Mouse (Mus musculus): ENCODE measurements around the gene Nin. TPM values are rescaled to one million over a fixed set of nuclear protein-coding genes. Genes with fewer than 3 reads are reported as not detected.
A peak's percentile ranks its signal among the peaks of the same experiment; 100 is the strongest.

Gene Nin
- polyA plus RNA-seq, 1 experiment from 2014 or later = 2.2 TPM

DNA sequence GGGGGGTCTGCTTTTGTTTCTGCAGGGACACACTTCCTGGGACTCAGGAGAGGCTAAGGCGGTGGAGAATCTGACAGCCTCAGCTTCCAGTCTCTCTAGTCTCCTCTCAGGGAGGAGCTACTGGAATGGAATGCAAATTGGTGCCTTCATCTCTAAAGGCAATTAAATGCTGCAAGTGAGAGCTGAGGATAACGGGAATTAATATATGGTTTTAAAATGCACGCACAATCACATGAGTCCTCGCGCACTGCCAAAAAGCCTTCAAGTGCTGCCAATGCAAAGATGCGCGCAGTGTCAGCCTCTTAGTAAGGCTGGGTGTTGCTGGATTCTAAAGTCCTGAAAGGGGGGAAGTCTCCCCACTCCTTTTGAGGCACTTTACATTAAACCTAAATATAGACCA, 42.6 kb downstream of the Nin start:
- Histone ChIP-seq H3K9me3 (ENCODE audit: control insufficient read depth) (no peaks in the 10 kb centered on the region), H3K36me3 (ENCODE audit: control insufficient read depth, insufficient read depth) (no peaks in the 10 kb centered on the region), H3K4me1 (replicated peaks; ENCODE audit: control insufficient read depth, insufficient read depth, low read length) (no peaks in the 10 kb centered on the region), H3K4me3 (ENCODE audit: low read depth, low read length) (no peak overlapping the region), H3K4me2 (replicated peaks; ENCODE audit: low read depth) (no peak overlapping the region), H3K9ac (ENCODE audit: low read depth, low read length) (no peak overlapping the region), H3K27me3 (replicated peaks; ENCODE audit: control insufficient read depth, insufficient read depth, low read length) (no peaks in the 10 kb centered on the region), H3K27ac (ENCODE audit: low read depth, low read length) (no peak overlapping the region)
- TF ChIP-seq CTCF (IDR thresholded peaks at IDR 0.05; ENCODE audit: low read depth) = no peak
- ATAC-seq = no peak
- WGBS = 76% methylated on average over 7 of the region's 7 CpGs

DNA sequence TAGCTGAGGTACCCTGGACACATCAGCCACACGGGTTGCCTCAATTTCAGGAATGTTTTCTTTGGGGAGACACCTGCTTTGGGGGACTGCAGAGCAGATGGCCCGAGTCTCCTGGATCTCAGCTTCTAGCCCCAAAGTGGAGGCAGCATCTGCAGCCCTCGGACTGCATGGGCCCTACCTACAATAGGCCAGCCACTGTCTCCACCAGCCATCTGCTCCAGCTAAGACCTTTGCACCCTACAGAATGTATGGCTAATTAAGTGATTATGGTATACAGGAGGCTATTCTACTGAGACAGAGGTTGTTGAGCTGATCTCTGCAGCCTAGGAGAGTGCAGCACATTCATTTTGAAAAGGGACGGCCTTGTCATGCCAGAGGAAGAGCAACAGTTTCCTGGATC, 43.2 kb downstream of the Nin start:
- no peak overlapping the region for H3K27ac ChIP-seq (ENCODE audit: low read depth, low read length)
- H3K9ac ChIP-seq (ENCODE audit: low read depth, low read length) = no peak overlapping the region
- H3K27me3 ChIP-seq (replicated peaks; ENCODE audit: control insufficient read depth, insufficient read depth, low read length) = no peaks in the 10 kb centered on the region
- H3K4me1 ChIP-seq (replicated peaks; ENCODE audit: control insufficient read depth, insufficient read depth, low read length) = no peaks in the 10 kb centered on the region
- no peak overlapping the region for H3K4me2 ChIP-seq (replicated peaks; ENCODE audit: low read depth)
- H3K36me3 ChIP-seq (ENCODE audit: control insufficient read depth, insufficient read depth) = no peaks in the 10 kb centered on the region
- 36% methylated on average over 4 of the region's 4 CpGs for WGBS
- no peak for TF ChIP-seq CTCF (IDR thresholded peaks at IDR 0.05; ENCODE audit: low read depth)
- no peak overlapping the region for H3K4me3 ChIP-seq (ENCODE audit: low read depth, low read length)
- ATAC-seq = peak; percentile 60; the same call in 1 of the 2 replicates
- H3K9me3 ChIP-seq (ENCODE audit: control insufficient read depth) = no peaks in the 10 kb centered on the region

DNA sequence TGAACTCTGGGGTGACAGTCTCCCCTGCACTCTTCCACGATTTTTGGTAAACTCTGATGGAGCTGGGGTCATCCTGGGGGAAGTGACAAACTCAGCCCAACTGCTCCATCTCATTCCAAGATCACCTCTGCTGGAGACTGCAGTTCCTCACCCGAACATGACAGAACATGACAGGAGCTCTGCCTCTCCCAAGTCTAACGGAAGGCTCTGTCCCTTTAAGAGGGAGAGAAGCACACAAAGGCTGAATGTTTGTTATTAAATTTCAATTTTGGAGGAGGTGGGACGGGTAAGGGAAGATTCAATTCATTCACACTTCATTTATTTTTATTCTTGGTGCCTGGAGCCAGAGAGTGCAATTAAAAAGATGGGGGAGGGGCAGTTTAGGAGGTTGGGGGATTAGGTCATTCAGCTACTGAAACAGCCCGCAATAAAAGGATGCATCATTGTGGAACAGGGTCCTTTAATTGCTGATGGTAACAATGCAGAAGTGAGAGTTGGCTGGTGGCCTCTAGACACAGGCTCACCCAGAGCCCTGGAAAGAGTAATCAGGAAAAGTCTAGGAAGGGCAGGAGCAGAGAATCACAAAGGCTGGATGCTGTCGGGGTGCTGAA, 44.8 kb downstream of the Nin start:
- no peaks in the 10 kb centered on the region for H3K4me1 ChIP-seq (replicated peaks; ENCODE audit: control insufficient read depth, insufficient read depth, low read length)
- no peaks in the 10 kb centered on the region for H3K36me3 ChIP-seq (ENCODE audit: control insufficient read depth, insufficient read depth)
- ATAC-seq = no peak
- H3K9me3 ChIP-seq (ENCODE audit: control insufficient read depth) = no peaks in the 10 kb centered on the region
- 50% methylated on average over 6 of the region's 6 CpGs for WGBS
- H3K27me3 ChIP-seq (replicated peaks; ENCODE audit: control insufficient read depth, insufficient read depth, low read length) = no peaks in the 10 kb centered on the region
- TF ChIP-seq CTCF (IDR thresholded peaks at IDR 0.05; ENCODE audit: low read depth) = no peak
- H3K4me3 ChIP-seq (ENCODE audit: low read depth, low read length) = no peak overlapping the region
- no peak overlapping the region for H3K27ac ChIP-seq (ENCODE audit: low read depth, low read length)
- H3K9ac ChIP-seq (ENCODE audit: low read depth, low read length) = no peak overlapping the region
- H3K4me2 ChIP-seq (replicated peaks; ENCODE audit: low read depth) = no peak overlapping the region

DNA sequence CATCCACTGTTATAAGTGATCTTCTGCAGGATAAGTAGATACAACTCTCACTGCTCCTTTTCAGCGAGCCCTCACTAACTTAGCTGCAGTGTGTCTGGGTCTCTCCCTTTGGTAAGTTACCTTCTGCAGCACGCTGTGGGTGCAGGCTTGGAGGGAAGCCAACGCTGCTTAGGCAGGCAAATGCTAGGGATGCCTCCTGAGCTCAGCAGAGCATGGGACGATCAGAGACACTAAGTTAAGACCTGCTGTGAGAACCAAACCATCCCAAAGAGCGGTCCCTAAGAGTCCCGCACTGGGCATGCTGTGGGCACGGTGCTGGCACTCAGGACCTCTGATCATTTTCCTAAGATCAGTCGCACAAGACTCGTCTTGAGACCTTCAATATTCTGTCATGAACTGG, 45.7 kb downstream of the Nin start:
- Histone ChIP-seq H3K9ac (ENCODE audit: low read depth, low read length) (no peak overlapping the region), H3K27me3 (replicated peaks; ENCODE audit: control insufficient read depth, insufficient read depth, low read length) (no peaks in the 10 kb centered on the region), H3K27ac (ENCODE audit: low read depth, low read length) (no peak overlapping the region), H3K36me3 (ENCODE audit: control insufficient read depth, insufficient read depth) (no peaks in the 10 kb centered on the region), H3K4me3 (ENCODE audit: low read depth, low read length) (no peak overlapping the region), H3K4me1 (replicated peaks; ENCODE audit: control insufficient read depth, insufficient read depth, low read length) (no peaks in the 10 kb centered on the region), H3K9me3 (ENCODE audit: control insufficient read depth) (no peaks in the 10 kb centered on the region), H3K4me2 (replicated peaks; ENCODE audit: low read depth) (no peak overlapping the region)
- no peak for ATAC-seq
- WGBS = 81% methylated on average over 9 of the region's 9 CpGs
- TF ChIP-seq CTCF (IDR thresholded peaks at IDR 0.05; ENCODE audit: low read depth) = no peak

DNA sequence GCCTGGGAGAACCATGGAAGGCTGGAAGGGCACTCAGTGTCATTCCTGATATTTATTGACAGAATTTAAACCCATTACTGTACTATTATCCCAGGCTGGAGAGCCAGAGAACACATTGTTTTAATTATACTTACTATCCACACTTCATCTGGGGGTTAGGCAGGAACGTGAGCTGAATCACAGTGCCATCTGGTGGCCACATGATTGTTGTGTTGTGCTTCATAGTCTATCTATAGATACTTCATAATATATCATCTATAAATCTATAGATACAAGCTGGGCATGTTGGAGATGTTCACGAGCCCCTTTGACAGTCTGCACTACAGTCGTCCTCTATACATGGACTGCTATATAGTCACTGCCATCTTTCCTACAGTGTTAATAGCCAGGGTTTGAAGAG, 51.4 kb downstream of the Nin start:
- 39% methylated on average over 3 of the region's 3 CpGs for WGBS
- TF ChIP-seq CTCF (IDR thresholded peaks at IDR 0.05; ENCODE audit: low read depth) = peak; percentile 84
- H3K36me3 ChIP-seq (ENCODE audit: control insufficient read depth, insufficient read depth) = no peaks in the 10 kb centered on the region
- no peak for ATAC-seq
- H3K4me2 ChIP-seq (replicated peaks; ENCODE audit: low read depth) = no peak overlapping the region
- no peak overlapping the region for H3K9ac ChIP-seq (ENCODE audit: low read depth, low read length)
- H3K9me3 ChIP-seq (ENCODE audit: control insufficient read depth) = no peaks in the 10 kb centered on the region
- no peak overlapping the region for H3K27ac ChIP-seq (ENCODE audit: low read depth, low read length)
- H3K4me1 ChIP-seq (replicated peaks; ENCODE audit: control insufficient read depth, insufficient read depth, low read length) = no peaks in the 10 kb centered on the region
- H3K27me3 ChIP-seq (replicated peaks; ENCODE audit: control insufficient read depth, insufficient read depth, low read length) = no peaks in the 10 kb centered on the region
- no peak overlapping the region for H3K4me3 ChIP-seq (ENCODE audit: low read depth, low read length)

DNA sequence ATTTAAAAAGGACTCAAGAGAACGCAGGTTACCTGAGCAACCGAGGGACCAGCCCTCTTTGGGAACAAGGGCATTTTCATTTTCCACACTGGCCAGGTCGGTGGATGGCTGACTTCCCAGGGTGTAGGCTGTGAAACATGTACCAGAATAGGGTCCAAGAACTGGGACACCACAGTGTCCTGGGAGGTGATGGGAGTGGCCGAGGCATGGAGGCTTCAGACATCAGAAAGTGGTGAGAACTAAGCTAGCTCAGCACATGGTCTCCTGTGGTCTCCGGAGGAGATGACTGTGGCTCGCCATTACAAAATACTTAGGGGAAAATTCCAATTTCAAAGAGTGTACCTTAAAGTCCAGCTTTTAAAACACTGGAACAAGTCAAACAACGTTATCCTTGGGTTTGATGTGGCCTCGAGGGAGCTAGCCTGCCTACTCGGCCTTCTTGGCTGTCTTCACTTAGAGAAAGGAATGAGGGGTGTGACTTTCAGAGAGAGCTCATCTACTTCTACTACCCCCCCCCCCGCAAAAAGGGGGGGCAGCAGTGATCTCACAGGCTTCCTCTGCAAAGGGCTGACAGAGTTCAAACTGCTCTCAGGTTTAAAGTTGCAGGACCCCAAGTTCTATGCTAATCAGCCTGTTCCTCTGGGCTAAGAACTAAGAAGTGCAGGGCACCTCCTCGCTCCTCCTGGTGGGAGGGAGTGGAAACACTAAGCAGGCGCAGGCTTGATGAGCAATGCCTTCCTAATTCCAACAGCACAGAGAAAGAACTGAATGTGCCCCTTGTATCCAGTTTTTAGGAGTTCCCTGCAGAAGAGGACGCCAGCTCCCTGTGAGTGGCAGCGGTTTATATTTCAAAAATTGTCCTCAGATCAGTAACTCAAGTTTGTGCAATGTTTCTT, 54.3 kb downstream of the Nin start:
- no peaks in the 10 kb centered on the region for H3K27me3 ChIP-seq (replicated peaks; ENCODE audit: control insufficient read depth, insufficient read depth, low read length)
- no peak for ATAC-seq
- 74% methylated on average over 14 of the region's 14 CpGs for WGBS
- no peak overlapping the region for H3K4me2 ChIP-seq (replicated peaks; ENCODE audit: low read depth)
- no peak overlapping the region for H3K27ac ChIP-seq (ENCODE audit: low read depth, low read length)
- no peaks in the 10 kb centered on the region for H3K4me1 ChIP-seq (replicated peaks; ENCODE audit: control insufficient read depth, insufficient read depth, low read length)
- H3K9me3 ChIP-seq (ENCODE audit: control insufficient read depth) = no peaks in the 10 kb centered on the region
- H3K4me3 ChIP-seq (ENCODE audit: low read depth, low read length) = no peak overlapping the region
- no peak overlapping the region for H3K9ac ChIP-seq (ENCODE audit: low read depth, low read length)
- TF ChIP-seq CTCF (IDR thresholded peaks at IDR 0.05; ENCODE audit: low read depth) = peak; percentile 51
- H3K36me3 ChIP-seq (ENCODE audit: control insufficient read depth, insufficient read depth) = peaks cover 8% of the 10 kb centered on the region; the same call in 1 of the 2 replicates

Measured in intestine, postnatal 0 days (tissue).